Mouse (Mus musculus): Measurements from ENCODE around the gene Gm30083.

GRCm38 (mm10) chr14:34050101-34050779 lies 35.3 kb upstream of the Gm30083 start:
- TF ChIP-seq CTCF (conservative IDR thresholded peaks at IDR 0.05; ENCODE audit: insufficient read depth, insufficient read length, low read depth, low read length) (no peak), POLR2A (IDR thresholded peaks at IDR 0.05; ENCODE audit: low read depth, low read length) (no peak)

All from kidney, adult 2 months (tissue).